Mouse (Mus musculus): Measurements from ENCODE around the gene Med12.
A peak's percentile ranks its signal among the peaks of the same experiment; 100 is the strongest.

DNA sequence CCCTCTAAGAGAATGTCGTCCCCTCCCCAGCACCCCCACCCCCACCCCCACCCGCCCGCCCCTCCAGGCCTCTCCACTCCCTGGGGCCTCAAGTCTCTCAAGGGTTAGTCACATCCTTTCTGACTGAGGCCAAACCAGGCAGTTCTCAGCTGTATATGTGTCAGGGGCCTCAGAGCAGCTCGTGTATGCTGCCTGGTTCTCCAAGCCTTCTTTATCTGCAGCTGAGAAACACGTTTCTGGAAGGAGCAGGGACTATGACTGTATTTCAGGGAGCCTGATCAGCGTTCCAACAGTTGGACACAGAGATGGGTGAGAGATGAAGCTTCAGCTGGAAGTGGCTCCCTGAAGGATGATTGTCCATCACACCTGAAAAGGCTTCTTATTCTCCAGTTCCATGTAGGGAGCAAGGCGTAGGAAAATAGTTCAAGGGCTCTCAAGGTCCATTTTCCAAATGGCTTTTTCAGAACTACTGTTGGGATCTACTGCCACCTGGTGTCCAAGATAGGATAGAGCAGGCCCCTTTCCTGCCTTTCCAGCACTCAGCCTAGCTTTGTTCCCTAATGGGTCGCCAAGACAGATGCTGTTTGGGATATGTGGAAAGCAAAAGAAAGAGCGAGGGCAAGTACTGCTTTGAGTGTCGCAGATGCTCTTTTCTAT lies 55.7 kb downstream of the Med12 start:
- TF ChIP-seq CTCF (IDR thresholded peaks at IDR 0.05; ENCODE audit: insufficient read depth, low read length) (peak; percentile 55), POLR2A (IDR thresholded peaks at IDR 0.05; ENCODE audit: borderline replicate concordance, extremely low read depth, low read depth, low read length) (no peak)
